Mouse (Mus musculus) mesoderm, embryonic 11.5 days (tissue): ENCODE results near the gene Tmem255b.
A peak's percentile ranks its signal among the peaks of the same experiment; 100 is the strongest.

ENCODE experiments used
- DNase-seq: peaks from one replicate; pipeline ENCODE4 v3.0.0-alpha.2; 2012; ENCODE audit warnings: low read depth, low spot score

Gene Tmem255b

DNA sequence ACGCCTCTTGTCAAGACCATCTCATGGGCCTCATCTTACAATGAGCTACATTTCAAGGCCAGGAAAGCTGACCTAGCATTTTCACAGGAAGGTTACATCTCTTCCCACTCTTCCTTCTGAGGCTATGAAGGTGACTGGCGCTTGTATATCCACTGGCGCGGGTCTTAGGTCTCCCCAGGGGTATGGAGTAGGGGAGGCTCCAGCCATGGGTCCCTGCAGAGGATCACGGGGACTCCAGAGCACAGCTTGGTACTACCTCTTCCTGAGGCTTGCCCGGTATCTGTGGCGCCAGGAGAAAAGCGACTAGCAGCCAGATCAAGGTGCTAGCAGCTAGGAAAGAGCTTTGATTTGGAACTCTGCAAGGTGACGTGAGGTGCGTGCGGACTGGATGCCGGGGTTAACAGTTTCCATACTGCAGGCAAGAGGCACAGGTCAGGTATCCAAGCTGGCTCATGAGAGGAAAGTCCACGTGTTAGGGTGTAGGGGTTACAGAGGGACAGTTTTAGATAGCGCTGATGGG, 56.6 kb downstream of the Tmem255b start:
- no peak for DNase-seq

GRCm38 (mm10) chr8:13492198-13492995, 57.4 kb downstream of the Tmem255b start:
- DNase-seq: no peak

DNA sequence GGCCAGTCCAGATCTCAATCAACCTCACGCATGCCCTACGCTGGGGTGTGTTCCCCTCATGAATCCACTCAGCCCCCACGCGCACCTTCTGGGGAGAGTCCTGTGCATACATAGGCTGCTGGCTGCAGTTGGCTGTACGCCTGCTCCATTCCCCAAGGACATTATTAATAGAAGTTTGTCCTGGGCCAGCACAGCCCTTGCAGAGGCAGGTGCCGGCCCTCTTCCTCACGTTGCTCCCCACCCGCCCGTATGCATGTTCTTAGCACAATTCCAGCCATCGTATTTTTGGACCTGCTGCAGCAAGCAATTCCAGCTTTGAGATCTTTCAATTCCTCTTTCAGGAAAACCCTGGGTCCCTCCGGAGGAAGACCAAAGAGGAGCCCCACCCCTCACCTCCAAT, 58.0 kb downstream of the Tmem255b start:
- DNase-seq: no peak

GRCm38 (mm10) chr8:13493858-13494631, 59.1 kb downstream of the Tmem255b start, which contains the start of gene Gas6:
Gene Gas6, minus strand, starts transcription at chr8:13494490.
- DNase-seq: peak; percentile 62

DNA sequence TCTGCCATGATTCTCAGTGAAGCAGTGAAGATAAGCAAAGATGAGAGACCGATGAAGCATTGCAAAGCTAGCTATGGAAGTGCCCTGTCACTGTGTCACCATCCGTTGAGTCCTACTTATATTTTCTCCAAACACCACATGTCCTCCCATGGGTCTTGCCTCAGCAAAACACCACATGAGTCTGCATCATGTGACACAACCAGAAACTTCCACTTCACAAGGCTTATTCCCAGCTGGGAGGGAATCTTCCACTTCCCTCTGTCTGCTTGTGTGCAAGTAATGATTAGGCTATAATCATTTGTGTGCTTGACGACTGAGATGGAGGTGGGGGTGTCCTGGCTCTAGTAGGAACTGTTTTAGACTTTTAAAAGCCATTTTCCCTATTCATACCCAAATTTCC, 66.2 kb downstream of the Tmem255b start:
- no peak for DNase-seq

DNA sequence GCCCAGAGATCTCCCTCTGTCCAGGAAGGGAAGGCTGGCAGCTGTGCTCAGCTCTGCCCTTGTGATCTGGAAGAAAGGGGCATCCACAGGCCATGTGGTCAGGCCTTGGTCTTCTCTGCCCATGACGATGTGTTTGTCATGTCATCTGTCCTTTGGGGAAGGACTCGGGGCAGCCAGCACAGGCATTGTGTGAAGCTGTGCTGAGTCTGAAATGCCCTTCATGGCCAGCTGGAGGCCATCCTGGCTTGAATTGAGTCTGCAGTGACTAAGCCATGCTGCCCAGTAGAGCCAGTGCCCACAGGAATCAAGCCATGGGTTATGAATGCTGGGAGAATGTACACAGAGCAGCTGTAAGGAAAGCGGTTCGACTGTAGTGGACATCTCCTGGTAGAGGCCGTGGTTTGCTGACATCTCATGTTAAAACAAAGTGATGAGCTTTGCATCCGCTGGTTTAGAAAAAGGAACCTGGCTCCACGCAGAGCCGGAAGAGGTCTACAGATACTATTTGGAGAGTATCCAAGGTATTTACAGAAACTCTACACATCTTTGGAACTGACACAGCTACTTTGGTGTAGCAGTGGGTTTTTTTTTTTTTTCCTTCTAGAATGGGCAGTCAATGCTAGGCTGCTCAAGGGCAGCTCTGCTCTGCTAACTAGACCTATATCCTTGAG, 69.1 kb downstream of the Tmem255b start:
- no peak for DNase-seq

DNA sequence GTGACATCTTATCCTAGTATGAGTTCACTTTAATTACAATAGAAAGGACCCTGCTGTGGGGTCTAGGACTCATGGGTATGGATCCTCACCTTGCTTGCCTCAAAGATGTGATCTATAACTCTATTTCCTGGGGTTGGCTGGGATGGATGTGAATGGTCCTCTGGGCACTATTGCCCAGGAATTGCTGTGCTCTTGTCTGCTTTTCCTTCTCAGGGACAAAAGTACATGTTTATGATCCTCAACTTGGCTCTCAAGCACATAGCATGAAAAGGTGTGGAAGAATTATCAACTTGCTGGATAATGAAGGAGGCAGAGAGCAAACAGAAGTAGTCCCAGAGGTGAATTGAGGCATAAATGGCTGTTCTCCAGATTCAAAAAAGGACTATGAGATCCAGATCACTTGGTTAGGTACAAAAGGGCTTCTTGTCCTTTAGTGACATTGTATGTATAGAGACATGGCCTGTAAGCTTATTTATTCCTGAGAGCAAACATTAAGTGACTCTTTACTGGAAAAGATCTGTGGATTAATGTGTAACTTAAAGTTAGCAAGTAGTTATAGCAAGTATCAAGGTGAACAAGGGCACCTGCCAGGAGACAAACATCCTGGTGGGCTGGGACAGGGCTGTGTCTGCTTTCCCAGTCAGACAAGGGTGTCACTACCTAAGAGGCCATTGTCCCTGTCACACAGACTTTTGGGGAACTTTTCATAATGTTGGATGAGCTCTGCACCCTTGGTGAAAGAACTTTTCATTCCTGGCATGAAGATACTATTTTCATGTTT, 70.1 kb downstream of the Tmem255b start:
- no peak for DNase-seq

- no peak for DNase-seq
Measured at GRCm38 (mm10) chr8:13506849-13507248, 71.9 kb downstream of the Tmem255b start.

DNA sequence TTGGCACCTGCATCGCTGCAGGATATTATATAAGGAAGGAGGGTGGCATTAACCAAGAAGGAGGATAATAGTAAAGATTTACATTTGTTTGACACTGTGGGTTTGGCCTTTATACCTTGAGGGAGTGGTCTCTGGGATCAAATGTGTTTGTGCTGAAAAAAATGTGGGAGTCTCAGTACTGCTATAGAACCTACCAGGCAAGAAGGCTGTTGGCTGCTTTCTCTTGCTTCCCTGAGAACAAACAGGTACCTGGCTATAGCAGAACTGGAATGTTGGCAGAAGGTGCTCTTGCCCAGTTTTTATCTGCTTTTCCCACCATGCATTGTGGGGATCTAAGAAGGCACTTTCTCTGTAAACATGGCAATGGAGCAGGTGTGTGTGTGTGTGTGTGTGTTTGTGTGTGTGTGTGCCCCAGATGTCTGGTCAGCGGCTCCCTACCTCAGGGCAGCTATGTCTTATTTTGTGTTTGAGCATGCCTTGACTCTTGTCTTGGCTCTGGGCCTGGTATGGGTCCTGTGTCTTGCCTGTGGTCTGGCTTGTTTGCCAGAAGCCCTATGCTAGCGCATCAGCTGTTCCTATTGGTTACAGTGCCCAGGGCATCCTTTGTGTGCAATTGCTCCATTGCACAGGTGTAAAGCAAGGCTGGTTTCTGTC, 72.4 kb downstream of the Tmem255b start:
- DNase-seq: no peak

- no peak for DNase-seq
Measured at GRCm38 (mm10) chr8:13512016-13512415, 77.0 kb downstream of the Tmem255b start.

DNA sequence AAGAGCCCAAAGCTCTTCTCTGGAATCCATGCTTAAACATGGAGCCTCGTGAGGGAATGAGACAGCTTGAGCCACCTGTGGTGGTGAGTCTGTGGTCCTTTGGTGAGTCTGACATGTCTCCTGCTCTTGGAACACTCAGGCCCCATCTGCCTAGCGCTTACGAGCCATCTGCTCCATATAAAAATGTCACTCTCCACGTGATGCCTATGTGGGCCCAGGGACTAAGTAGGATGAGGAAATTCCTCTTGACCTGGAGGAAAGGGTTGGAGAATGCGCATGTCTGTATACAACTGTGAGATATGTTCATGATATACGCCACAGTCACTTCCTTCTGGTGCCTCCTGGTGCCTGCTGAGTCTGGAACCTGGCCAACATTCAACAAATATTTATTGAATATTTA, 77.7 kb downstream of the Tmem255b start:
- no peak for DNase-seq

GRCm38 (mm10) chr8:13513556-13514370, 78.8 kb downstream of the Tmem255b start:
- DNase-seq: no peak

GRCm38 (mm10) chr8:13516011-13516442, 81.0 kb downstream of the Tmem255b start:
- no peak for DNase-seq

GRCm38 (mm10) chr8:13516728-13517127, 81.7 kb downstream of the Tmem255b start:
- no peak for DNase-seq

DNA sequence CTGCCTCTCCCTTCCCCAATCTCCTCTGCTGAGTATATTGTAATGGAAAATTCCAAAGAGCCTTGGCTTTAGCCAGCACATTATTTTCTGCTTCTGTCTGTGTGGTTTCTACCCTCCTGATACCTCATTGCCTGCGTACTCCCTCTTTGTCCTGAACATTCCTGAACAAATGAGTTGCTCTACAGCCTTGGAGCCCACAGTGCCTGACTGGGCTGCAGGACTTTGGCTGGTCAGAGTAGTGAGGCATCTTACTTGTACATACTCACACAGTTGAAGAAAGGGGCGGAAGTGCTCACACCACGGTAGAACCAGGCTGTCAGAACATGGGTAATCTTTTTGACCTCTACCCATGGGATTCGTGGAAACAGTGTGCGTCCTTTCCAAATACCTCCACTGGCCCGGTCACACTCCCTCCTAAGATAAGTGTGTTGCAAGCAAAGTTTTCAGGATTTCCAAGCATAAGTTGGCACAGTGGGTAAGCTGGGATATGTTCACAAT, 82.3 kb downstream of the Tmem255b start:
- DNase-seq: no peak
